Mouse (Mus musculus) large intestine, adult 2 months (tissue): ENCODE measurements around the gene Gatd1. TPM values are rescaled to one million over a fixed set of nuclear protein-coding genes. Genes with fewer than 3 reads are reported as not detected.
A peak's percentile ranks its signal among the peaks of the same experiment; 100 is the strongest.
"Not testable (repeated sequence)": the region's sequence is repeated elsewhere in the genome, so short reads cannot be mapped to it uniquely, and the experiment has no call there.

ENCODE experiments used
- DNase-seq: peaks from one replicate; pipeline ENCODE4 v3.0.0-alpha.2; 2012; ENCODE audit warnings: low read depth, low spot score
- WGBS: fragments of 180-500 bp; shearing (Covaris S2); methylation state at CpG from one replicate; pipeline ENCODE4 v1.1.7; 2018; 5-methylcytosine and 5-hydroxymethylcytosine counted together
- polyA plus RNA-seq: library from polyadenylated mRNA; depleted of rRNA; stranded (reverse); fragments of >200 nt; gene quantifications from 2 replicates; pipeline ENCODE4 v1.2.3, GENCODE M21; 2012; rRNA removed

The Gatd1 gene
- polyA plus RNA-seq = 54.0 and 56.7 TPM in 2 replicates

- peak; percentile 98 for DNase-seq
- under 1% methylated on average over 53 of the region's 56 CpGs for WGBS
Measured at GRCm38 (mm10) chr7:141413809-141414584, at the start of gene Gatd1. Gatd1 (minus strand) TSS chr7:141414136.

GRCm38 (mm10) chr7:141462333-141462821, 48.4 kb upstream of the Gatd1 start:
- WGBS = 9% methylated on average over 5 of the region's 5 CpGs
- DNase-seq = no peak

GRCm38 (mm10) chr7:141461521-141462332, 47.8 kb upstream of the Gatd1 start:
- DNase-seq = no peak
- under 1% methylated on average over 59 of the region's 59 CpGs for WGBS

GRCm38 (mm10) chr7:141460391-141461113, 46.6 kb upstream of the Gatd1 start, which contains the start of gene Cracr2b:
Cracr2b (plus strand) TSS chr7:141461094.
- 24% methylated on average over 15 of the region's 15 CpGs for WGBS
- DNase-seq = no peak

GRCm38 (mm10) chr7:141460001-141460390, 46.1 kb upstream of the Gatd1 start:
- 28% methylated on average over 5 of the region's 5 CpGs for WGBS
- no peak for DNase-seq

GRCm38 (mm10) chr7:141459301-141459711, 45.4 kb upstream of the Gatd1 start:
- no peak for DNase-seq
- 91% methylated on average over 17 of the region's 17 CpGs for WGBS

- WGBS = 91% methylated on average over 11 of the region's 11 CpGs
- DNase-seq = no peak
Measured at GRCm38 (mm10) chr7:141458661-141459060, 44.7 kb upstream of the Gatd1 start.

- 52% methylated on average over 15 of the region's 15 CpGs for WGBS
- DNase-seq = no peak
Measured at GRCm38 (mm10) chr7:141457986-141458660, 44.2 kb upstream of the Gatd1 start.

GRCm38 (mm10) chr7:141457236-141457635, 43.3 kb upstream of the Gatd1 start:
- DNase-seq = no peak
- 85% methylated on average over 14 of the region's 14 CpGs for WGBS

GRCm38 (mm10) chr7:141456739-141457138, 42.8 kb upstream of the Gatd1 start:
- 47% methylated on average over 6 of the region's 6 CpGs for WGBS
- no peak for DNase-seq

GRCm38 (mm10) chr7:141455610-141456314, 41.8 kb upstream of the Gatd1 start:
- no peak for DNase-seq
- WGBS = under 1% methylated on average over 23 of the region's 23 CpGs

- under 1% methylated on average over 43 of the region's 45 CpGs for WGBS
- DNase-seq = no peak
Measured at GRCm38 (mm10) chr7:141454967-141455551, 41.1 kb upstream of the Gatd1 start, which contains the start of gene Pnpla2. Pnpla2 (plus strand) TSS chr7:141455198.

- DNase-seq = no peak
Measured at GRCm38 (mm10) chr7:141453636-141454035, 39.7 kb upstream of the Gatd1 start.

GRCm38 (mm10) chr7:141451928-141452327, 38.0 kb upstream of the Gatd1 start:
- DNase-seq = no peak

More at GRCm38 (mm10) chr7:141453636-141454035, 39.7 kb upstream of the Gatd1 start:
- WGBS = 37% methylated on average over 2 of the region's 2 CpGs

- DNase-seq = no peak
- under 1% methylated on average over 63 of the region's 63 CpGs for WGBS
Measured at GRCm38 (mm10) chr7:141447110-141447991, 33.4 kb upstream of the Gatd1 start, which contains the start of gene Rplp2. Rplp2 (plus strand) TSS chr7:141447370.

- not testable (repeated sequence) for DNase-seq
- WGBS = 53% methylated on average over 3 of the region's 3 CpGs
Measured at GRCm38 (mm10) chr7:141446374-141446773, 32.4 kb upstream of the Gatd1 start.

GRCm38 (mm10) chr7:141443828-141444237, 29.9 kb upstream of the Gatd1 start, which contains the start of gene Pidd1:
Pidd1 (minus strand) TSS chr7:141444025.
- DNase-seq = no peak
- under 1% methylated on average over 25 of the region's 25 CpGs for WGBS
